Mouse (Mus musculus) layer of hippocampus, adult 2 months (tissue): ENCODE results near the gene Triap1. TPM values are rescaled to one million over a fixed set of nuclear protein-coding genes. Genes with fewer than 3 reads are reported as not detected.
"Not testable (repeated sequence)": the region's sequence is repeated elsewhere in the genome, so short reads cannot be mapped to it uniquely, and the experiment has no call there.

Source experiments
- DNase-seq, 2 experiments: peaks; one replicate each; pipeline ENCODE4 v3.0.0; 2022; ENCODE audit warnings: low spot score in 2 of 2
- H3K27ac ChIP-seq: fragments of 200-600 bp; 2 replicates; pipeline ENCODE4 v1.8.1; 2022
- H3K4me3 ChIP-seq: fragments of 200-600 bp; 2 replicates; pipeline ENCODE4 v1.8.1; 2022; ENCODE audit warnings: mild to moderate bottlenecking
- CTCF ChIP-seq: fragments of 200-600 bp; conservative IDR thresholded peaks from 2 replicates; pipeline ENCODE4 v1.8.1; 2022; ENCODE audit warnings: antibody characterized with exemption, mild to moderate bottlenecking, moderate library complexity
- total RNA-seq, 2 experiments: library from RNA; stranded (reverse); gene quantifications; 2 replicates each; pipeline ENCODE4 v1.2.3; 2021

The Triap1 gene
- total RNA-seq, 2 experiments from 2014 or later = 22.3 to 25.4 TPM

DNA sequence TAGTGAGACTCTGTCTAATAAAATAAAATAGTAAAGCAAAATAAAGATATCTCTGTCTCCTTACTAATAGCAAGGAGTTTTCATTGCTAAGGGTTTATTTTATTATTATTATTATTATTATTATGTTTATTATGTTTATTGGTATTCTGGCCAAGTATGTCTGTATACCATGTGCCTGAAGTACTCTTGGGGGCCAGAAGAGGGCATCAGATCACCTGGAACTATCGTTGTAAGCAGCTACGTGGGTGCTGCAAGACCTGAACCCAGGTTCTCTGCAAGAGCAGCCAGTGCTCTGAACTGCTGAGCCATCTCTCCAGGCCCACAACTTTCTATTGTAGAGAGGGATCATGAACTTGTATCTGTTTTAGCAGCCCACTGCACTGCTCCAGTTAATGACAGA, 34.4 kb downstream of the Triap1 start:
- Histone ChIP-seq H3K27ac (no peak overlapping the region), H3K4me3 (no peak overlapping the region)
- no peak for DNase-seq
- TF ChIP-seq CTCF = peak; percentile 47

DNA sequence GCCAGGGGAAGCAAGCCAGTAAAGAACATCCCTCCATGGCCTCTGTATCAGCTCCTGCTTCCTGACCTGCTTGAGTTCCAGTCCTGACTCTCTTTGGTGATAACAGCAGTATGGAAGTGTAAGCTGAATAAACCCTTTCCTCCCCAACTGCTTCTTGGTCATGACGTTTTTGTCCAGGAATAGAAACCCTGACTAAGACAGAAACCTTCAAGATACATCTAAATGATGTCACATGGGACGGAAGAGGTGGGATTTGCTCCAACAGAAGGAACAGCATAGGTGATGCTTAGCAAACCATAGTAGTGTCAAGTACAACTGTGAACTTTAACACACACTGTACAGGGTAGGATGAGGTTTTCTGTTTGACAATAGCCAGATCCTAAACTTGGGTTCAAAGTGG, 37.9 kb downstream of the Triap1 start:
- not testable (repeated sequence) for H3K27ac ChIP-seq, H3K4me3 ChIP-seq, DNase-seq

DNA sequence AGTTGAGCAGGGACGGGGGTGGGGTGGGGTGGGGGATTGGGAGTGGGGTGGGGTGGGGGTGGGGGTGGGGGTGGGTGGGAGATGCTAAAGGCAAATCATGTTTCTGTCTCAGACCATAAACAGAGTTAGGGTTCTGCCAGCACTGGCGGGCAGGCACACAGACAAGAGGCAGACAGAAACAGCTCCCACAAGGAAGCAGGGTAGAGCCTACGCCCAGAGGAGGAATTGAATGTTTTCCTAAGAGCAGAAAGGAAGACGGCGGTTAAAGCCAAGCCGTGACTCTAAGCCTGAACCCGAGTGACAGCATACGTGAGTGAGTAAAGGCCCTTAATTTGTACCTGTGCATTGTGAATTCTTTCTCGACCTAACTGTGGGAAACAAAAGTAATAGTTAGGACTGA, 50.9 kb downstream of the Triap1 start:
- Histone ChIP-seq H3K4me3 (no peak overlapping the region), H3K27ac (no peak overlapping the region)
- no peak for TF ChIP-seq CTCF
- no peak for DNase-seq

DNA sequence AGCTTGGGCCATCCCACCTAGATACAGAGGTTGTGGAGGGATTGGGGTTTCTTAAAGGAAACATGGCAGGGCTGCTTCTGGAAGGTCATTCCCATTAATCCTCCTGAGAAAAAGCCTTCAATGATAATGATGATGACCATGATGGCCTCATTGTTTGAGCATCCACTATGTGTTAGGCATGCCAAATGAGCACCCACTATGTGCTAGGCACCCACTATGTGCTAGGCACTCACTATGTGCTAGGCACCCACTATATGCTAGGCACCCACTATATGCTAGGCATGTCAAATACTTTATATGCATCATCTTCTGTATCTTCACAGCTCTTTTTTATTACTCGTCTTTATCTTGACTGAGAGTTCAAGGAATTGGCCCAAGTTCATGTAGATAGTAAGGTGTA, 51.9 kb downstream of the Triap1 start:
- no peak overlapping the region for H3K27ac ChIP-seq
- H3K4me3 ChIP-seq = no peak overlapping the region
- TF ChIP-seq CTCF = no peak
- no peak for DNase-seq

Other genes starting within 250 kb of the Triap1 start
- not detected for gene Gm10401, start 242.9 kb upstream of the Triap1 start, total RNA-seq
- 1 to 10 TPM; 6.5 to 7.3 TPM for gene Acads, start 221.9 kb upstream of the Triap1 start, total RNA-seq
- 10 to 100 TPM; 25.9 to 28.0 TPM for gene Unc119b, start 206.2 kb upstream of the Triap1 start, total RNA-seq
- gene Mlec, start 183.0 kb upstream of the Triap1 start, total RNA-seq = 10 to 100 TPM; 75.7 to 84.7 TPM
- 100 to 1,000 TPM; 124 to 129 TPM for gene Cabp1, start 146.8 kb upstream of the Triap1 start, total RNA-seq
- 100 to 1,000 TPM; 103 to 104 TPM for gene Pop5, start 105.4 kb upstream of the Triap1 start, total RNA-seq
- 100 to 1,000 TPM; 238 to 248 TPM for gene Rnf10, start 68.3 kb upstream of the Triap1 start, total RNA-seq
- 10 to 100 TPM; 40.9 to 42.6 TPM for gene Coq5, start 61.6 kb upstream of the Triap1 start, total RNA-seq
- gene Dynll1, start 40.2 kb upstream of the Triap1 start, total RNA-seq = 100 to 1,000 TPM; 727 to 730 TPM
- gene Srsf9, start 14.0 kb upstream of the Triap1 start, total RNA-seq = 100 to 1,000 TPM in 1 of 2 experiments, 10 to 100 TPM in 1; 91.4 to 102 TPM
- gene Gatc, start within 50 bp of the Triap1 start, total RNA-seq = 10 to 100 TPM; 19.5 to 20.8 TPM
- 100 to 1,000 TPM; 685 to 700 TPM for gene Cox6a1, start 7.8 kb downstream of the Triap1 start, total RNA-seq
- 10 to 100 TPM; 48.6 to 52.4 TPM for gene Msi1, start 88.4 kb downstream of the Triap1 start, total RNA-seq
- not detected for gene Pla2g1b, start 125.0 kb downstream of the Triap1 start, total RNA-seq
- gene Sirt4, start 143.5 kb downstream of the Triap1 start, total RNA-seq = 10 to 100 TPM; 37.8 to 56.5 TPM
- 10 to 100 TPM; 40.8 to 47.3 TPM for gene Pxn, start 165.5 kb downstream of the Triap1 start, total RNA-seq
- gene Rplp0, start 218.2 kb downstream of the Triap1 start, total RNA-seq = 100 to 1,000 TPM; 225 to 234 TPM
- 10 to 100 TPM; 74.5 to 76.7 TPM for gene Gcn1l1, start 224.0 kb downstream of the Triap1 start, total RNA-seq